Mouse (Mus musculus) hematopoietic stem cell, adult 5-6 weeks (primary cell): ENCODE measurements around the gene Slc4a1ap. TPM values are rescaled to one million over a fixed set of nuclear protein-coding genes. Genes with fewer than 3 reads are reported as not detected.
"Not testable (repeated sequence)": the region's sequence is repeated elsewhere in the genome, so short reads cannot be mapped to it uniquely, and the experiment has no call there.

Experiments
- ATAC-seq, 2 experiments: fragments of 125-278 bp in 1 of 2; replicated peaks in 1 of 2; 2 replicates each; pipeline ENCODE4 v1.8.0; 2016 to 2017; ENCODE audit warnings: inconsistent platforms in 2 of 2, mild to moderate bottlenecking in 2 of 2, moderate number of reproducible peaks in 2 of 2, low read depth in 1 of 2, moderate TSS enrichment in 1 of 2; ENCODE audit not compliant: low FRiP score in 2 of 2, poor library complexity in 2 of 2, severe bottlenecking in 2 of 2, insufficient read depth in 1 of 2, low TSS enrichment in 1 of 2
- total RNA-seq: library from RNA; stranded (forward); fragments of 172-1452, 232-1000 nt; gene quantifications from 2 replicates; pipeline ENCODE4 v1.2.3, GENCODE M21; 2017

The Slc4a1ap gene
- total RNA-seq, 1 experiment from 2014 or later: 43.1 TPM

DNA sequence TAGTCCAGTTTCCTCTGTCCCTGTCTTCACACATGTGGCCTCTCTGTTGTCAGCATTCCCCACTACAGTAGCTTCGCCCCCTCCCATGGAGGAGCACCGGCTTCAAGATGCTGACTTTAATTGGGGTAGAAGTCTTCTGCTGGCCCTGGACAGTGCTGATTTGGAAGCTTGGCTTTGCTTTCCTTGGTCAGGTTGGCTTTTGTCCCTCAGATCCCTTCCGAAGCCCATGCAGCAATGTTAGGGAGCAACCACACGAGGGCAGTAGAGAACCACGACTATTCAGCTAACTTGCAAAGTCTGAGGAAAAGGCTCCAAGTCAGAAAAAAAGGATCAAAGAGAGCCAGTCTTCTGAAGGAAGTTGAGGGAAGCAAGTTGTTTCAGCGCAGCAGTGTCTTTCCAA, 36.7 kb downstream of the Slc4a1ap start:
- peak; percentile 49 to 76; a peak in 2 of 4 replicates for ATAC-seq

DNA sequence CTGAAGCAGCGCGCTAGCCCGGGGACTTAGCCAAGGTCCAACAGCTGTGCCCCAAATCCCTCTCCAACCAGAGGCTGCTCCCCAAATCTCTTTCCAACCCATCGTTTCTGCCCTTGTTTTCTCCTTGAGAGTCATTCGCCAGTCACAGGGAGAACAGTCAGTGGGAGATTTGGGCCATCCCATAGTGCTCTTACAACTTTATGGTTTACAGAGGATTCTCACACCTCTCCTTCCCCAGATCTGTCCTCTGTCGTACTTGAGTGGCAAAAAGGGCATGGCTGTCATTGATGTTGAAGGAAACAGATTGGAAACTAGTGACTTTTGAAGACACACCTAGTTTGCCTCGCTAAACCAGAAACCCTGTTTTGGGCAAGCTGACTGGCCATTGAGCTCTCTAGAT, 37.1 kb downstream of the Slc4a1ap start:
- ATAC-seq: no peak

DNA sequence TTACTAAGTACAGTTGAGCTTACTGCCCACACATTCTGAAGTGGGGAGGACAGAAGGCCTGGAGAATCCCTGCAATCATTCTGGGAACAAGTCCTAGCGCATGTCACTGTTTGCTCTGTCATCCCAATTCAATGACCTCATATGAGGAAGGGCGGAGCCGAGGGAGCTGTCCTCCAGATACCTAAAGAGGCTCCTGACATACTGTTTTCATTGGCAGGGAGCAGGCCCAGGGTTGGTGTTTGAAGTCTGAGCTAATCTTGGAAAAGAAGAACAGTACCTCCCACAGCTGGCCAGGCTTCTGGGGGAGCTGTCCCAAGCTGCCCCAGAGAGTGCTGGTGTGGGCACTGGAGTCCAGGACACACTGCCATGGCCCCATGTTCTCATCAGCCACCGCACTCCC, 38.2 kb downstream of the Slc4a1ap start:
- ATAC-seq: no peak

DNA sequence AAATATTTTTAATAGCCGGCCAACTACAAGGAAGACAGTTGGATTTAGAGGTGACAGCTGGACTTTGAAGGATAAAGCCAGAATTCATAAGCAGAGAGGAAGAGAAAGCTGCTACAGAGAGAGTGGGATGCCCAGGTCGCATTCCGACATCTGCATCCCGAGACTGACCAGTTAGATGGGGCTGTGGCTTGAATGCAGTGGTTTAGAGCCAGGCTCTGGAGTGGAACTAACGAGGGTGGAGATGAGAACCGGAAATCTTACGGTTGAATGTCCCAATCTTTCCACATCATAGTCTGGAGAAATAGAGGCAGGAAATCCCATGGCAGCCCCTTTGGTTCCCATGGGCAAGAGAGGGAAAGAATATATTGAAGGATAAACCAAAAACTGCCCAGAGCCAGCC, 39.2 kb downstream of the Slc4a1ap start:
- no peak for ATAC-seq

DNA sequence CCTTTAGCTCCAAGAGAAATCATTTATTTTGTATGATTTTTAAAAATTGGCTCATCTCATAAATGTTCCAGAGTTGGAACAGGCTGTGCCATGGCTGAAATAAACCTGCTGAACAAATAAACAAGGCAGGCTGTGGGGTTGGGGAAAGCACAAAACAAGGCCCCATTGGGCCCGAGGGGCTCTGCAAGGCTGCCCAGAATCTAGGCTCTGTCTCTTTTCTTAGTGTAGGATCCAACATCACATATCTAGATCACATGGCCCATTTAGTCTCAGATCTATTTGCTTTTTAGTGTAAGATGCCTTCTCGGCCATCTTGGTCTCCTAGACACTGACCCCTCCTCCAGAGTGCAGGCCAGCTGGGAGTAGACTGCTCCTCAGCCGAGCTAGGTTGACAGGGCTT, 39.7 kb downstream of the Slc4a1ap start:
- ATAC-seq: no peak

DNA sequence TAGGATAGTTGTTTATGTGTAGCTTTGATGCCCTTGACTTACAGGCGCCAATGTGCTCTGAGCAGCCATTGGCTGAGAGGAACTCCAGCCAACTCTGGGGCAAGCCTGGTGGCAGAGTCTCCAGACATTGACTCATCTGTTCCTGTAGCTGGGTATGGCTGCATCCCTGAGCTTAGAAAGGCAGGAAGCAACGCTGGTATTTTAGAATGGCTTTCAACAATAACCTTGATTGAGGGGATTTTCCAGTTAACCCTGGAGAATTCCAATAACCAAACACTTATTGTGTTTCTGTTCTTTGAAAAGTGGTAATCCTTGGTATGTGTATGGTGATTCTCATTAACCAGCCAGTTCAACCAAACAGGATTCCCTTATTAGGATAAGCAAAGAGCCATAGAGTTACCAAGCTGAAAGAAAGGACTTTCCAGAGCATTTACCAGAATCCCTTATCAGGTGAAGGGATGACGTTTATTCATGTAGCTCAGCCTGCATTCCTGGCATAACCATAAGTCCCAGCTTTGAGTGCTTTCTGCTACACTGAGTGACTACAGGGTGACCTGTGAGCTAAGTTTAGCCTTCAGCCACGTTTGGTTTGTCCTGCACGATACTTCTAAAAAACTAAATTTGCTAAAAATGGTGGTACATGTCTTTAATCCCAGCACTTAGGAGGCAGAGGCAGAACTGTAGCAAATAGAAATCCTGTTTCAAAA, 41.3 kb downstream of the Slc4a1ap start:
- no peak for ATAC-seq

DNA sequence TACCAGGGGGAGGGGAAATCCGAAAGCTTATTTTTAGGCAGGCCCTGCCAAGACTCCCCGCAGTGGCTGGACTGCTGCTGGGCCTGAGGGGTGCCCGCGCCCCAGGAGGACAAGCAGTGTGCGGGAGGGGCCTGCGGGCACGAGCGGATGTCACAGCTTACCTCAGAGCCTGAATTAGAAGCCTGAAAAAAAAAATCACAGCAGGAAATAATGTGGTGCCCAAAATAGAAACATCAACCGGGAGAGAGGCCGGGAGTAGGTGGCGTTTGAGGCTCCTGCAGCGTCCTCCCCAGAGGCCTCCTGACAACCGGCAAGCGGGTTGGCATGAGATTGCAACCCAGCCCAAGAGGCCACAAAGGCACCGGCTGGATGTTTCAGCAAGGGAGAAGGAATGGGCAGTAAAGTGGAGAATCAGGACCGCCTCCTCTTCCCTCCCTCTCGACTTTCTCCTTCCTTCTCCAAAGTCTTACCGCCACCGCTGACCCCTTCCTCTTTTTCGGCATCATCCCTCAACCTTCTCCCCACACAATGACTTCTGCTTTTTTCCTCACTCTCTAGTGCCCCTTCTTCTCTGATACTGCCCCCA, 44.3 kb downstream of the Slc4a1ap start:
- peak; percentile 85 to 92 for ATAC-seq

DNA sequence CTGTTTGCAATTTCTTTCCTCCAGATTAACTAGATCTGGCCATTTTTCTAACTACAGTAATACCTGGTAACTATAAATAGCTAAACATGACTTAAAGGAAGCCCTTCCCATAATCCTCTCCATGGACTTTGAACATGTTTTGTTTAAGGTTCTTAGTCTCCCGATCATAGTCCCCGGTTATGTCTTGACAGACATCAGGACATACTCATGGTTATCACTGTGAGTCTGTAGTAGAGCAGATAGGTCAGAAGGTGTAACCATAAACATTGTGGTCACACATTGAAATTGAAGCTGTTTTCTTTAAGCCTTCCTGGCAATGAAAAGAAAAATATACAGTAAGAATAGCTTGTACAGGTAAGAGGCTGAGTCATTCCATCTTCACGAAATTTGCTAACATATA, 46.9 kb downstream of the Slc4a1ap start:
- no peak for ATAC-seq

DNA sequence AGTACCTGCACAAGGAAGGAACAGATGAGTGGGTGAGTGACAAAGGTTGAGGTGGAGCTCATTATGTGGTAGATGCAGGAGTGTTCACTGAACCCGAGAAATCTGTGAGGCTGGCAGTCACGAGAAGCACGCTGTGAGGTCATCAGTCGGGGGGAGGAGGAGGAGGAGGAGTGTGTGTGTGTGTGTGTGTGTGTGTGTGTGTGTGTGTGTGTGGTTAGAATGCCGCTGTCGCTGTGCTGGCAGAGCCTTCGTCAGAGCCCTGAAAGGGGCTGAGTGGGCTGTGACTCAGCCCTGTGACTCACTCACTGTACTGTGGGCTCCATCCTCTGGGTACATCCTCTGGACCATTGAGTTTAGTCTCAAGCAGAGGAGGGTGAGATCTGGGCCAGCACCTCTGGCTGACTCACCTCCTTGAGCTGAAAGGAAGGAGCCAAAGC, 49.8 kb downstream of the Slc4a1ap start:
- ATAC-seq: 0 out of 4 replicates have a peak, but pooled peaks of 1 of the 2 experiments have one; percentile 42

DNA sequence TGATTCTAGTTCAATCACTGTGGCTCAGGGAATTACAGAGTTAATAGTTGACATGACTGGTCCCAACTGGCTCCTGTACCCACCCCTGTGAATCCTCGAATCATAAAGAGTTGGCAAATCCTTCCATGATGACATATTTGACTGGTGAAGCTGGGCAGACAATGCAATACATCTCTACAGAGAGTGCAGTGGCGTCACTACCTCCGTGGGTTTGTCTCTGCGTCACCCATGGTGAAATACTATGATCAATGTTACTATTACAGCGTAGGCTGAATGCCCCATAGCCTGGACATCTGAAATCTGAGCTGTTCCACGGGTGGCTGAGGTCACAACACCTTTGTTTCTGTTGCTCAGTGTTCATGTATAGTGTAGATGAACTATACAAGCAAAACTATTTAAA, 54.5 kb downstream of the Slc4a1ap start:
- ATAC-seq: peak in 1 of 2 experiments; percentile 38; a peak in 1 of 4 replicates

DNA sequence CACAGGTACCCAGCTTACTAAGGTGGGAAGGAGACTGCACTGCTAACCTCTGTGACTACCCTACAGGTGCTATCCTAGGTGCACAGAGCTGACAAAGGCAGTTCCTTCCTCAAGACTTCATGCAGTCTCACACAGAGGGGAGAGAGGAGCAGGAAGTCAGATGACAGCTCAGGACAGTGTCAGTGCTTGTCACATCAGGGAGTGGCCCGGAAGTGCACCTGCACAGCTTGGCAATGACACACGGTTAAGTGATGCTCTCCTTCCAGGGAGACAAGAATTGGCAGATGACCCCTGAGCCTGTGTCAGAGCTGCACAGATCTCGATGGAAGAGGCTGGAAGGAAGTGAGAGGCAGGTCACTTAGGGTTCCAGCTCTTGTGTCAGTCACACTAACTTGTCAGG, 55.1 kb downstream of the Slc4a1ap start:
- ATAC-seq: peak in 1 of 2 experiments; percentile 14; a peak in 1 of 4 replicates

DNA sequence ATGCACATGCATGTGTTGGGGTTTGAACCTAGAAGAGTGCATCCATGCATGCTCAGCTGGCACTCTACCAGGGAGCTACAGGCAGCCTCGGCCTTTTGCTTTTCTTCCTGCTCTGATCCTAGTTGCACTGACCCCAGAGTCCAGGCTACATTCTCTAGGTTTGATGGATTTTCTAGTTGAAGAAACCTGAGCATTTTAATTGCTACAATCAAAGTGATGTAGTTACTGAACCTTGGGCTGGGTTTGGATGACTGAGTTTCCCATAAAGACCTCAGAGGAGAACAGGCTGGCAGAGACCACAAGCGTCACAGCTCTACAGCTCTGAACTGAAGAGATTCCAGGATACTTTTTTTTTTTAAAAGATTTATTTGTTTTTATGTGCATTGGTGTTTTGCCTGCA, 56.5 kb downstream of the Slc4a1ap start:
- ATAC-seq: no peak

DNA sequence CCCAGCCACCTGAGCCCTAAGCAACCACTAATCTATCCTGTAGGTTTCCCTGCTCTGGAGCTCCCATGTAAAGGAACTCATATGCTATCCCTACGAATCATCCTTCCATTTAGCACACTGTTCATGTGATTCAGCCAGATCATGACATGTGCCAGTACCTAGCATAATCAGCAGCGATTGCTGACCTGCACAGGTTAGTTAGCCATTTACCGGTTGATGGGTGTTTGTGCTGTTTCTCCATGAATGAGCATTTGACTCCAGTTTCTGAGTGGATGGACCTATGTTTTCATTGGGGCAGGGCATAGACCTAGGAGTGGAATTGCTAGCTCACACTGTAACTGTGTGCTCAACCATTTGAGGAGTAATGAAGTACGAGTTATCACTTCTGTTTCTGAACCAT, 58.7 kb downstream of the Slc4a1ap start:
- ATAC-seq: no peak

DNA sequence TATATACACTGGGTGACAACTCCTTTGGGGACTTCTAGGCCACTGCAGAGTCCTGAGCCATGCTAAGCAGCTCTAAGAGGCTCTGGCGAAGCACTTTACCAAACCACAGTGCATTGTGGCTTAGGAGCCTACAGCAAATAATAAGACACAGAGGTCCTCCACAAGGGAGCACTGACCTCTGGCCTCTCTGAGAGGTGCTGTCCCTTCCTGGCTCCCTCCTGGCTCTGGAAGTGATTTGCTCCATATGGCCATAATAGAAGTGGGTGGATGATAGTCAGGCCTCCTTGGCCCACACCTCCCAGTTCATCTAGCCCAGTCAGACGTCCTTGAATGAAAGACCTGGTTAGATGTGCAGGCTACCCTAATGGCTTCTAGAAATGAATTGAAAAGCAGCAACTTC, 61.2 kb downstream of the Slc4a1ap start:
- no peak for ATAC-seq

DNA sequence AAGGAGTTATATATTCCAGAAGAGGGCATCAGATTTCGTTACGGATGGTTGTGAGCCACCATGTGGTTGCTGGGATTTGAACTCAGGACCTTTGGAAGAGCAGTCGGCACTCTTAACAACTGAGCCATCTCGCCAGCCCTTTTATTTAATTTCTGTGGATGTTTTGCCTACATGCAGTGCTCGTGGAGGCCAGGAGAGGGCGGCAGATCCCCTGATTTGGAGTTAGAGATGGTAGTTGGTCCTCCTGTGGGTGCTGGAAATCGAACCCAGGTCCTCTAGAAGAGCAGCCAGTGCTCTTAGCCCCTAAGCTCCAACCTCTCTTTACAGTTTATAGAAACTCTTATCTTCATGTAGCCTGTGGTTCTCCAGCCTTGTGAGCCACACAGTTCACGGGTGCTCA, 61.9 kb downstream of the Slc4a1ap start:
- not testable (repeated sequence) for ATAC-seq

DNA sequence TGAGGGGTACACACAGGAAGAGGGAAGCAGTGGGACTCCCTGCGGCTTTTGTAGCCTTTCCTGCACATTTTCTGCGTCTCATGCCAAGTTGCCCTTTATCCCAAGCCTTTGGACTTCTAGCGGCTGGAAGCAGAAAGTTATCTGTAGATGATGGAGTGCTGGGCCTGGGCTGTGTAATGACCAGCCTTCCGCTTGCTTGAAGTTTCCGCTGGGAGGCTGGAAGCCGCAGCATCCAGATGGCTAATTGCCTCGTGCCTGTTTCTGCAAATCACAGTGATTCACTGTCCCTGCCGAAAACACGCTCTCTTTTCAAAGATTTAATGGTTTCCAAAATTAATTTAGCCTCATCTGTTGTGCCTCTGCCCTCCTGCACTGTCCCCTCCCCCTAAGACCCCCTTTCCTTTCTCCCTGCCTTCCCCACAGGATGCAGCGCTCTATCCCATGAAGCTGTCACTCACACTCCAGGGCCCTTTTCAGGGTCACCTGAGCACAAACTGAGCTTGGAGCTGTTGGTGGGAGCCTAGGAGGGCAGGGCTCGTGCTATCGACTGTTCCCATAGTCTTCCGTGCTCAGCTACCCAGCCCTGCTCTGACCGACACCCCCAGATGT, 63.0 kb downstream of the Slc4a1ap start:
- ATAC-seq: no peak

DNA sequence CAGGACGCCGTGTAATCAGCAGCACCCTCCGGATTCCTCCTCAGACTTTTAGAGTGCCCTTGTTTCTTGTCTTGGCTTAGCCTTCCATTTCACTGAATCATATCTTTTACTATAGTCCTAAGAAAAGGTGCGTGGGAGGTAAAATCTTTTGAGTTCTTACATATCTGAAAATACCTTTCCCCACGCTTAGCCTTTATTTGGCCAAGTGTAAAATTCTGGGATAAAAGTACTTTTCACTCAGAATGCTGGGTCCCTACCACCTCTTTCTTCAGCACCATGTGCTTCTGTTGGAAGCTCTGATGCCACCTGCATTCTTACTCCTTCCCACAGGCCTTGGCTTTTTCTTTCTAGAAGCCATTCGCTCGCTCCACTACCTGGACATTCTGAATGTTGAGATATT, 64.3 kb downstream of the Slc4a1ap start:
- no peak for ATAC-seq

DNA sequence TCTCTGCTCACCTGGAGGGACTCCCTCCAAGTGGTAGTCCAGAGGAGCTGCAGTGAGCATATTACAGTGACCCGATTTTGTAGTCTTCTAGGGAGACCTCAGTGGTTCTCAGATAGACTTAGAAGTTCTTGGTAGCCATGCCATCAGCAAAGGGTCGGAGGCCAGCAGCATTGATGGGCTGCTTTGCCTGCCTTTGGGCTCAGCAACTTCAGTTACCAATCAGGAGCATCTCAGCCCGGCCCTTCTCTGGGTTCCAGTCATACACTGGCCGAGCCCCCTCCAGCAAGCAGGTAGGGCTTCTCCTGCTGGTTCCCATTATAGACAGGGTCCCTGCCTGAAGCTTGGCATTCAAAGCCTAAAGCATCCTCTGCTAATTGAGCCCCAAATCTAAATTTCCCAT, 69.1 kb downstream of the Slc4a1ap start:
- no peak for ATAC-seq
